Mouse (Mus musculus): ENCODE measurements at regions not wholly inside any gene's neighbourhood (a gene's known extent, or its start where the extent isn't known, plus 50 kb on each side); places are given as distances from the start of the nearest gene placed in this dataset.

DNA sequence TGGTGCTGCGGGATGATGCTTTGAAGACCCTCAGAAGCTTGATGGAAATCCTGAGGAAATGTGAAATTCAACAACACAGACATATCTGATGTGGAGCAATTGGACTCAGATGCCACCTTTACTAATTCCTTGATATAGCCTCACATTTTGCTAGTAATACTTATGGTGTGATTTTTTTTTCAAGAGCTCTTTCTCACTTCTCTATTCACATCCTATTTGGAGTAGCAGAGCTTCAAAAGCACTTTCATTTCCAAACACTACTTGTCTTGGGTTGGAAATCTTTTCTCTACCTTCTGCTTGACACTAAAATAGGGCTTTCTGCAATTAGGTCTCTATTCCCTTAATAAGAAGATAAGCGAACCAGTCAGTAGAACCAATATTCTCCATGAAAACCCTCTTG lies 460.3 kb upstream of the Pappa start:
- Histone ChIP-seq H3K36me3 (ENCODE audit: insufficient read depth, low read length) (no peaks in the 10 kb centered on the region), H3K4me3 (ENCODE audit: low read depth, low read length) (no peak overlapping the region), H3K27me3 (ENCODE audit: insufficient read depth, low read length) (no peaks in the 10 kb centered on the region), H3K9me3 (ENCODE audit: low read length) (no peaks in the 10 kb centered on the region), H3K9ac (replicated peaks; ENCODE audit: low read length, poor library complexity, severe bottlenecking) (no peak overlapping the region), H3K27ac (ENCODE audit: low read depth, low read length) (no peak overlapping the region), H3K4me1 (ENCODE audit: insufficient read depth, low read length) (no peaks in the 10 kb centered on the region), H3K4me2 (ENCODE audit: low read depth, low read length, poor library complexity, severe bottlenecking) (no peak overlapping the region)
- no peak for TF ChIP-seq CTCF (IDR thresholded peaks at IDR 0.05)
- WGBS, result 88% methylated on average over 2 of the region's 2 CpGs
- DNase-seq (ENCODE audit: low spot score) (no peak), ATAC-seq (ENCODE audit: low FRiP score) (no peak)

DNA sequence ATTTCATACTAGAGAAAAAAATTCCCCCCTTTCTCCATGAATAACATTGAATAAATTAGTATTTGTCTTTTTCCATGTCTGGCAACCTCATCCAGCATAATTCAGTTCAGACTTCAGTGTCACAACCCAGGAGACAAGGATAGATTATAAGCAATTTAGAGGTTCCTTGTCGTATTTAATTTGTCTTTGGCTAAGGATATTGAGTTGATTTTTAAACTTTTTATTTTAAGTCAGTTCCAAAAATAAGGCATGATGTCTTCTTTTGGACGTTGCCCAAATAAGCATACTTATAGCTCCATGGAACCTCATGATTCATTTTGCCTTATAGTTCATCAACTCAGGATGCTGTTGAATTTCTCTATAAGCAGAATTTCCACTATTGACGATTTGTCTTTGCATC lies 456.0 kb upstream of the Pappa start:
- Histone ChIP-seq H3K4me3 (ENCODE audit: low read depth, low read length) (no peak overlapping the region), H3K4me2 (ENCODE audit: low read depth, low read length, poor library complexity, severe bottlenecking) (no peak overlapping the region), H3K27ac (ENCODE audit: low read depth, low read length) (no peak overlapping the region), H3K4me1 (ENCODE audit: insufficient read depth, low read length) (no peaks in the 10 kb centered on the region), H3K9me3 (ENCODE audit: low read length) (no peaks in the 10 kb centered on the region), H3K27me3 (ENCODE audit: insufficient read depth, low read length) (no peaks in the 10 kb centered on the region), H3K9ac (replicated peaks; ENCODE audit: low read length, poor library complexity, severe bottlenecking) (no peak overlapping the region), H3K36me3 (ENCODE audit: insufficient read depth, low read length) (no peaks in the 10 kb centered on the region)
- no peak for ATAC-seq (ENCODE audit: low FRiP score)
- WGBS, result 82% methylated on average over 3 of the region's 3 CpGs
- TF ChIP-seq CTCF (IDR thresholded peaks at IDR 0.05), result no peak
- DNase-seq (ENCODE audit: low spot score), result no peak

DNA sequence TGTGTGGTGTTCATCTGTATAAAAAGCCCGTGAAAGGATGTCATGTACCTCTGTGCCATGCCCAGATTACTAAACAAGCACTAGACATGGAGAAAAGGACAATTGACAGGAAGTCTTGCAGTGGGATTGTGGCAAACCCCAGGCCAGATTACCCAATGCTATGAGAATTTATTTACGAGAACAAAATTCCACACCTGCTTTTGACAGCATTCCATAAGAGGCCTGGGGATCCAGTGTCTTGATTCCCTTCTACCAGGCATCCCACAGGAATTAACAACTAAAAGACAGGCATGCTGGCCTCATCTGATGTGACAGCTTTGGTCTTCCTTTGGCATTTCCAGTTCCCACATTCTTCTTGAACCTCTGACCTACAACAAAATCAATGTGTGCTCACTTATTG lies 454.3 kb upstream of the Pappa start:
- H3K27ac ChIP-seq (ENCODE audit: low read depth, low read length), result no peak overlapping the region
- H3K4me2 ChIP-seq (ENCODE audit: low read depth, low read length, poor library complexity, severe bottlenecking), result no peak overlapping the region
- 87% methylated on average over 2 of the region's 2 CpGs for WGBS
- no peak overlapping the region for H3K9ac ChIP-seq (replicated peaks; ENCODE audit: low read length, poor library complexity, severe bottlenecking)
- no peaks in the 10 kb centered on the region for H3K27me3 ChIP-seq (ENCODE audit: insufficient read depth, low read length)
- H3K4me1 ChIP-seq (ENCODE audit: insufficient read depth, low read length), result no peaks in the 10 kb centered on the region
- H3K9me3 ChIP-seq (ENCODE audit: low read length), result no peaks in the 10 kb centered on the region
- no peak for DNase-seq (ENCODE audit: low spot score)
- no peak for TF ChIP-seq CTCF (IDR thresholded peaks at IDR 0.05)
- no peak overlapping the region for H3K4me3 ChIP-seq (ENCODE audit: low read depth, low read length)
- H3K36me3 ChIP-seq (ENCODE audit: insufficient read depth, low read length), result no peaks in the 10 kb centered on the region
- ATAC-seq (ENCODE audit: low FRiP score), result no peak

DNA sequence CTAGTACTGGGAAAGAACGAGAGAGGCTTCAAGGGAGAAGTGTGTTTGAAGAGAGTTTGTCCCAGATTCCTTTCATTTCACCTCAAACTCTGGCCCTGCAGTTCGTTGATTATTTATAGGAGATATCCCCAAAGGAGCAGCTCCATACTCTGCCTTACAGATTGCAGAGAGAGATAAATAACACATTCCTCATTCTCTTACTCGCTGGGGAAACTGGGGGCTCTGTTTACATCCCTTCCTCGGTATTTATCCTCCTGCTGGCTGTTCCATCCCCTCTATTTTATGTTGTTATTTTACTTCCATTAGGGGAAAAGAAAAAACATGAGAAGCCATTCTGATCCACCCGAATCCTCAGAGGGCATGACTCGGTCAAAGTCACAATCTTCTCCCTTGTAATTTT lies 447.5 kb upstream of the Pappa start:
- Histone ChIP-seq H3K9me3 (ENCODE audit: low read length) (no peaks in the 10 kb centered on the region), H3K27ac (ENCODE audit: low read depth, low read length) (no peak overlapping the region), H3K4me3 (ENCODE audit: low read depth, low read length) (no peak overlapping the region), H3K36me3 (ENCODE audit: insufficient read depth, low read length) (no peaks in the 10 kb centered on the region), H3K27me3 (ENCODE audit: insufficient read depth, low read length) (no peaks in the 10 kb centered on the region), H3K4me1 (ENCODE audit: insufficient read depth, low read length) (no peaks in the 10 kb centered on the region), H3K4me2 (ENCODE audit: low read depth, low read length, poor library complexity, severe bottlenecking) (no peak overlapping the region), H3K9ac (replicated peaks; ENCODE audit: low read length, poor library complexity, severe bottlenecking) (no peak overlapping the region)
- 62% methylated on average over 6 of the region's 6 CpGs for WGBS
- ATAC-seq (ENCODE audit: low FRiP score), result no peak
- DNase-seq (ENCODE audit: low spot score), result no peak
- TF ChIP-seq CTCF (IDR thresholded peaks at IDR 0.05), result no peak

DNA sequence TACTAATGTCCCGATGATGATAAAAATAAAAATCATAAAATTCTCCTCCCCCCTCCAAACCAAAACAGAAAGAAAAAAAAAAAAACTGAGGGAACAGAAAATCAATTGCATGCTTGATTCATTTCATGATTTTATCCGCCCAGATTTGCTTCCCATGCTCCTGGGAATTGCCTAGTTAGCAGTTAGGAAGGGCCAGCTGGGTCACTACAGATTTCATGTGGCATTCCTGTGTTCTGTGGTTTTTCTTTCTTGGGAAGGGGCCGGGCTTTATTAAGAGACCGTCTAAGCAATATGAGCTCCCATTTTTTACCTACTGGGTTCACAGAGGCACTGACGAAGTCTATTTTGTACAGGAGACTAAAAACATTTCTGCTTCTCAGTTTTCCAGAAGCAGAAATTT lies 447.1 kb upstream of the Pappa start:
- TF ChIP-seq CTCF (IDR thresholded peaks at IDR 0.05), result no peak
- H3K27me3 ChIP-seq (ENCODE audit: insufficient read depth, low read length), result no peaks in the 10 kb centered on the region
- WGBS, result 74% methylated on average over 5 of the region's 5 CpGs
- ATAC-seq (ENCODE audit: low FRiP score) (no peak), DNase-seq (ENCODE audit: low spot score) (no peak)
- H3K4me3 ChIP-seq (ENCODE audit: low read depth, low read length), result no peak overlapping the region
- no peak overlapping the region for H3K27ac ChIP-seq (ENCODE audit: low read depth, low read length)
- H3K4me1 ChIP-seq (ENCODE audit: insufficient read depth, low read length), result no peaks in the 10 kb centered on the region
- H3K36me3 ChIP-seq (ENCODE audit: insufficient read depth, low read length), result no peaks in the 10 kb centered on the region
- H3K9me3 ChIP-seq (ENCODE audit: low read length), result no peaks in the 10 kb centered on the region
- H3K9ac ChIP-seq (replicated peaks; ENCODE audit: low read length, poor library complexity, severe bottlenecking), result no peak overlapping the region
- no peak overlapping the region for H3K4me2 ChIP-seq (ENCODE audit: low read depth, low read length, poor library complexity, severe bottlenecking)

DNA sequence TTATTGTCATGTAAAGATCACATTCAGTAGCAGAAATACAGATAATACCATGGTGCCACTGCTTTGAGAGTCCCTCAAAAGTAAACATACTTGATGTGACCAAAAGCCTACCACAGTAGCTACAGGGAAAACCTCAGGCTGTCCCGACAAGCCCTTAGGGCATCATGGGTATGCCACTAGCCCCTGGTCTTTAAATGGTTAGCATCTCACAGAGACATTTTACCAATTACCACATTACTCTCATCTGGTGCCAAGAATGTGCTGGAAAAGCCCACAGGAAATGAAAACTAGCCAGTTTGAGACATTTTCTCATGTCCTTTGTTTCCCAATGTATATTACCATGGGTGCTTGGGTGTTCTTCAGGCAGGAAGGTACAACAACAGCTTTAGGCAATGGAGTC lies 439.3 kb upstream of the Pappa start:
- no peak for TF ChIP-seq CTCF (IDR thresholded peaks at IDR 0.05)
- Histone ChIP-seq H3K9ac (replicated peaks; ENCODE audit: low read length, poor library complexity, severe bottlenecking) (no peak overlapping the region), H3K4me3 (ENCODE audit: low read depth, low read length) (no peak overlapping the region), H3K4me2 (ENCODE audit: low read depth, low read length, poor library complexity, severe bottlenecking) (no peak overlapping the region), H3K9me3 (ENCODE audit: low read length) (no peaks in the 10 kb centered on the region), H3K27me3 (ENCODE audit: insufficient read depth, low read length) (no peaks in the 10 kb centered on the region), H3K36me3 (ENCODE audit: insufficient read depth, low read length) (no peaks in the 10 kb centered on the region), H3K27ac (ENCODE audit: low read depth, low read length) (no peak overlapping the region), H3K4me1 (ENCODE audit: insufficient read depth, low read length) (no peaks in the 10 kb centered on the region)
- 92% methylated on average over 1 of the region's 1 CpGs for WGBS
- no peak for DNase-seq (ENCODE audit: low spot score)
- no peak for ATAC-seq (ENCODE audit: low FRiP score)

DNA sequence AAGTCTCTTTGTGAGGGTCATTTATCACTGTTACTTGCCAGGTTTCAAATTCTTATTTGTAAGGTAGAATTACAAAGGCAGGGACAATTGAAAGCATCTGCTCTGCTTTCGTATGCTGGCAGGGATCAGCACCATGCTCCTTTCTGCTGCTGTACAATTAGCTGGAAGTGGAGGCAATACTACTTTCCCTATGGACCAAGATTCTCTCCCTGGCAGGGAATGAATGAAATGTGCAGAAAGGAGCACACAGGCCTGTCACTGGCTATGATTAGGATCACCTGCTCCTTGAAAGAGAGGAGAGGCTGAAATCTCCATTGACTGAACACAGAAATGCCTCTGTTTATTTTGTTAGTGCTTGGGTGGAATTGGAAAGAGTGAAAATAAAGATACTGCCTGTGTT lies 427.8 kb upstream of the Pappa start:
- H3K27me3 ChIP-seq (ENCODE audit: insufficient read depth, low read length), result no peaks in the 10 kb centered on the region
- 63% methylated on average over 1 of the region's 1 CpGs for WGBS
- H3K36me3 ChIP-seq (ENCODE audit: insufficient read depth, low read length), result no peaks in the 10 kb centered on the region
- H3K9me3 ChIP-seq (ENCODE audit: low read length), result no peaks in the 10 kb centered on the region
- DNase-seq (ENCODE audit: low spot score) (peak; percentile 30), ATAC-seq (ENCODE audit: low FRiP score) (no peak)
- H3K4me1 ChIP-seq (ENCODE audit: insufficient read depth, low read length), result no peaks in the 10 kb centered on the region
- H3K27ac ChIP-seq (ENCODE audit: low read depth, low read length), result no peak overlapping the region
- H3K4me3 ChIP-seq (ENCODE audit: low read depth, low read length), result no peak overlapping the region
- no peak overlapping the region for H3K9ac ChIP-seq (replicated peaks; ENCODE audit: low read length, poor library complexity, severe bottlenecking)
- TF ChIP-seq CTCF (IDR thresholded peaks at IDR 0.05), result no peak
- no peak overlapping the region for H3K4me2 ChIP-seq (ENCODE audit: low read depth, low read length, poor library complexity, severe bottlenecking)
